Mouse (Mus musculus): ENCODE results near the gene Cdk2.

DNA sequence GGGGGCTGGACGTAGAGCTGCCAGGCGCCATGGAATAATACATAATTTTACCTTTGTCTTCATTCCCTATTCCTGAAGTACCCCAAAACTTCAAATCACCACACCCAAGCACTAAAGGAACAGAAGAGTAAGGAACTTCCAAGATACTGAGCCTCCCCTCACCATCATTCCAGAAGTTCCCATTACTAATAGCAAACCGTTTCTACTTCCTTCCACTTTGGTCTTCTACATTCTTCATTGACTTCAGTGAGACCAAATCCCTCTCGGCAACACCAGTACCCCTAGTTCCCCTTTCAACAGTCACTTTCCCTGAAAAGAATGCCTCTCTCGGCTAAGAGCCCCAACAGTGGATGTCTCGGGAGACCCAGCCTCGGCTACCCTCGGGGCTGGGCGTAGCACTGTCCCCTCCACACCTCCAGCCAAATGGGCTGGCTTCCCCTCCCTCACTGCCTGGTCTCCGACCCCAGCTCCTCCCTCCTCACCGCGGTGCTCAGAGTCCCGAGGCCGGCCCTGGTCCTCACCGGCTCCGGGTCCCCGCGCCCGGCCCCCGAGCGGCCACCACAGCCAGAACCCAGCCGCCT is 9.3 kb downstream of the Cdk2 start:
- TF ChIP-seq CTCF (IDR thresholded peaks at IDR 0.05; ENCODE audit: control insufficient read depth, insufficient read depth, low read length) = no peak
- no peak for TF ChIP-seq POLR2A (IDR thresholded peaks at IDR 0.05; ENCODE audit: borderline replicate concordance, control insufficient read depth, low read depth, low read length)

Data from bone marrow, adult 2 months (tissue).